Mouse (Mus musculus) adrenal gland (tissue): ENCODE results near the gene Wwox.

Experiments
- intact Hi-C: fragments of 180-260 bp; cut with DNase I; formaldehyde crosslinking; loops from one replicate; pipeline ENCODE4 v1.15.1; 2025

Gene Wwox

GRCm38 (mm10) chr8:114715318-114716070 lies 276.0 kb downstream of the Wwox start:
- intact Hi-C loops, result loop anchor here (5.0 to 10.0 kb wide), 3 partner anchors 123 to 261 kb away; no protein-coding TSS in a partner anchor

- intact Hi-C loops, result loop anchor here (5.0 to 10.0 kb wide), 3 partner anchors 124 to 262 kb away; no protein-coding TSS in a partner anchor
Observed at GRCm38 (mm10) chr8:114716546-114717255, 277.2 kb downstream of the Wwox start.

GRCm38 (mm10) chr8:114718821-114719220 lies 279.4 kb downstream of the Wwox start:
- intact Hi-C loops, result loop anchor here (5.0 to 10.0 kb wide), 3 partner anchors 127 to 264 kb away; no protein-coding TSS in a partner anchor

GRCm38 (mm10) chr8:114722611-114723010 lies 283.2 kb downstream of the Wwox start:
- intact Hi-C loops, result no loop called here

- intact Hi-C loops, result no loop called here
Observed at GRCm38 (mm10) chr8:114731260-114732140, 292.0 kb downstream of the Wwox start.

- intact Hi-C loops, result no loop called here
Observed at GRCm38 (mm10) chr8:114743185-114743915, 303.9 kb downstream of the Wwox start.

GRCm38 (mm10) chr8:114746373-114746772 lies 306.9 kb downstream of the Wwox start:
- intact Hi-C loops, result no loop called here

- intact Hi-C loops, result no loop called here
Observed at GRCm38 (mm10) chr8:114751376-114752135, 312.1 kb downstream of the Wwox start.

- intact Hi-C loops, result no loop called here
Observed at GRCm38 (mm10) chr8:114759621-114760020, 320.2 kb downstream of the Wwox start.

GRCm38 (mm10) chr8:114768536-114768935 lies 329.1 kb downstream of the Wwox start:
- intact Hi-C loops, result no loop called here

GRCm38 (mm10) chr8:114770856-114771776 lies 331.7 kb downstream of the Wwox start:
- intact Hi-C loops, result loop anchor here (2.0 to 5.0 kb wide), 3 partner anchors 200 to 936 kb away; partner anchors contain the start of gene Maf

GRCm38 (mm10) chr8:114772276-114772849 lies 332.9 kb downstream of the Wwox start:
- intact Hi-C loops, result loop anchor here (5.0 kb wide), 1 partner anchor 935 kb away; the partner anchor contains the start of gene Maf

GRCm38 (mm10) chr8:114773461-114774414 lies 334.3 kb downstream of the Wwox start:
- intact Hi-C loops, result loop anchor here (5.0 kb wide), 1 partner anchor 934 kb away; the partner anchor contains the start of gene Maf

- intact Hi-C loops, result loop anchor here (5.0 kb wide), 1 partner anchor 933 kb away; the partner anchor contains the start of gene Maf
Observed at GRCm38 (mm10) chr8:114774415-114774775, 334.9 kb downstream of the Wwox start.

- intact Hi-C loops, result no loop called here
Observed at GRCm38 (mm10) chr8:114775543-114775942, 336.1 kb downstream of the Wwox start.

- intact Hi-C loops, result no loop called here
Observed at GRCm38 (mm10) chr8:114776696-114777095, 337.2 kb downstream of the Wwox start.
